Mouse (Mus musculus) adrenal gland, adult (tissue): ENCODE results near the gene Gcdh.
"Not testable (repeated sequence)": the region's sequence is repeated elsewhere in the genome, so short reads cannot be mapped to it uniquely, and the experiment has no call there.

ENCODE experiments used
- DNase-seq, 2 experiments: peaks; one replicate each; pipeline ENCODE4 v3.0.0; 2022 to 2023; ENCODE audit warnings: low spot score in 1 of 2; ENCODE audit not compliant: inconsistent age in 2 of 2

Gene Gcdh

DNA sequence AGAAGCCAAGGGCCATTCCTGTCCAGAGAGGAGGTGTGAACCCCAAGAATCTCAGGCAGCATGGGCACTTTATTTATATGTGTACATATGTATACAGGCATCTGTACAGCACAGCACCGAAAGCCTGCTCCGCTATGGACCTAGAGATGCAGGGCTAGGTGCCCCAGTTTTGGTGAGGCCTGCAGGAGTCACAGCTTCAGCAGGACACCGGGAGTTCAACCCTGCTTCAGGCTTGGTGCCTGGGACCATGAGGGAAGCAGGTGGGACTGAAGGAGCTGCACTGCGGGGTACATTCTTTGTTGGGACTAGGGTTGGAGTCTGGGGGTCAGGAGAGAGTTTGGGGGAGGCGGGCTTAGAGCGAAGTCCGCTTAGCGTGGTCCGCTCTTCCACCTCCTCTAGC lies 18.1 kb upstream of the Gcdh start:
- no peak for DNase-seq

DNA sequence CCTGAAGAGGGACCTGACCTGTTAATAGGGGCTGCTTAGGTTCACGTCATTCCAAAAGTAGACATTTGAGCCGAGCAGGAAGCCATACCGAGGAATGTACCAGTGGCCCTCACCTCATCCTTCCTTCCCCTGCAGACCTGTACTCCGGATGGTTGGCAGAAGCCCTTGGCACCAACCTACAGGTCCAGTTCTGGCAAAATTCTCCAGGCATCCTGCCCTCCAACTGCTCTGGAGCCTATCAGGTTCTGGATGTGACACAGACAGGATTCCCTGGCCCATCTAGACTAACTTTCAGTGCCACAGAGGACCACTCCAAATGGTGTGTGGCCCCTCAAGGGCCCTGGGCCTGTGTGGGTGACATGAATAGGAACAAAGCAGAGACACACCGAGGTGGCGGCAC lies 16.8 kb upstream of the Gcdh start:
- no peak for DNase-seq

GRCm38 (mm10) chr8:84909949-84910348 lies 16.2 kb upstream of the Gcdh start:
- no peak for DNase-seq

DNA sequence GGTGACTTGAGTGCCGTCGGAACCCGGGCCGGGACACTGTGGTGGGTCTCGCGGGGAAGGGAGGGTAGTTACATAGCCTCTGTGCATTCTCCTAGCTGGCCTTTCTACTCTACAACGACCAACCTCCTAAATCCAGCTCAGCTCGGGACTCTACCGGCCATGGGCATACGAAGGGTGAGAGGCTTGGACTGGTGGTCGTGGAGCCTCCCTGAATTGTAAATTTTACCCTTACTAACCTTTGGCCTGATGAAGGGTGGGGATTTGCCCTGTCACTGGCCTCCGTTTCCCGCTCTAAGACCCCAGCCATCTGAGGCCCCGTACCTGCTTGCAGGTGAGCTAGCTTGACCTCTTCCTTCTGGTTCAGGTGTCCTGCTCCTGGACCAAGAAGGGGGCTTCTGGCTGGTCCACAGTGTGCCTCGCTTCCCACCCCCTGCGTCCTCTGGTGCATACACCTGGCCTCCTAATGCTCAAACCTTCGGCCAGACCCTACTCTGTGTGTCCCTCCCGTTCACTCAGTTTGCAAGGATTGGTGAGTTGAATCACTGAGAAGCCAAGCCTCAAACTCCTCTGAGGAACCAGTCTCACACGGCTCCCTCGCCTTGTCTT lies 15.5 kb upstream of the Gcdh start:
- DNase-seq: no peak

DNA sequence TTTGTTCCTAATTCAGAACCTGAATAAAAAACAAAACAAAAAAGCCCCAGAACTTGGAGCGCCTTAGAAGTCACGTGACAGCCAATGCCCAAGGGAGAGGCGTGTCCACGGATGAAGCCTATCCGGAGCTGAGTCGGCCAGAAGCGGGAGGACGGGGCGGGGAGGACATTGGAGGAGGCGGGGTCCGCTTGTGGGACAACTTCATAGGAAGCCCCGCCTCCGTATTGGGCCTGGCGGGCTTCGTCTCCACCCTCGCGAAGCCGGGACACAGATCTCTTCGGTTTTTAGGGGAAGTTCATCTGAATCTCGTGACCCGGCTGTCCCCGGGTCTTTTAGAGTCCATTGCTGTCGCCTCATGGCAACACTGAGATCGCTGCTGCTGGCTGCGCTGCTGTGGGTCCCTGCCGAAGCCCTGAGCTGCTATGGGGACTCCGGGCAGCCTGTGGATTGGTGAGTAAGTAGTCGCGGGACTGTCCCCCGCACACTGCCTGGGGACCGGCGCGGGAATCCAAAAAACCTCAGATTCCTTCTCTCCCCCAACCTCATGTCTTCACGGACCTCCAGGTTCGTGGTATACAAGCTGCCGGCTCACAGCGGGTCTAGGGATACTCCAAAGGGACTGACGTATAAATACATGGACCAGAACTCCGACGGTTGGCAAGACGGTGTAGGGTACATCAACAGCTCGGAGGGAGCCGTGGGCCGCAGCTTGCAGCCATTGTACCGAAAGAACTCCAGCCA lies 14.9 kb upstream of the Gcdh start, which contains the start of gene Dnase2a:
Gene Dnase2a (plus strand): TSS at position 140 of the 741 bp plus-strand sequence.
- peak; percentile 97 to 98 for DNase-seq

- DNase-seq: not testable (repeated sequence)
These were observed 14.3 kb upstream of the Gcdh start for GRCm38 (mm10) chr8:84907979-84908378.

GRCm38 (mm10) chr8:84907493-84907892 lies 13.8 kb upstream of the Gcdh start:
- DNase-seq: peak in 1 of 2 experiments; percentile 29

DNA sequence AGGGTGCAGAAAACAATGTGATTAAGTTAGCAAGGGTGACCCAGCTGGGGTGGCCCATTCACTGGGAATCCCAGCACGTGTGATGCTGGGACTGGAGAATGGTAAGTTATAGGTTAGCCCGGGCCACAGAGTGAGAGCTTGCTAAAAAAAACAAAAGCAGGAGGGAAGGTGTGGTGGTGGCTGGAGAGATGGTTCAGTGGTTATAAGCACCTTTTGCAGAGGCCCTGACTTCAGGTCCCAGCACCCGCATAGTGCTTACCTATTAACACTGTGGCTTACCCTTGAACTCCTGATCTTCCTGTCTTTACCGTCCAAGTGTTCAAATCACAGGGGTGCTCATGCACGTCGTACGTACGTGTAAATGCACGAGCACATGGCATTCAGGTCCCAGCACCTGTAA lies 13.3 kb upstream of the Gcdh start:
- no peak for DNase-seq

DNA sequence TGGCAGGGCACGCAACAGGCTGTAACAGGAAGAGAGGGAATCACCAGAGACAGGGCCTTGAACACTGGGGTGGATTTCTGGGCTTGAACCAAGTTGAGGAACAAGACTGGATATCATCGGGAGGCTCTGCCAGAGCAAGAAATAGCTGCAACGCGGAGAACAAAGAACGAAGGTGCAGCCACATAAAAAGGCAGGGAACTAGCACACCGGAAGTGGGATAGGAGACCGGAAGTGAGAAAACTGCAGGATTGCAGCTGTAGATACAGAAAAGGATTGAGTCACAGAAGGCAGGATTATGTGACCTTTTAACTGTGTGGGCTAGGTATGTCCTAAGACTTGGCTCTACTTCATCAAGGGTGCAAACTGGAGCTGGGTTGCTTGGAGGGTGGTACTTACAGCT lies 10.6 kb upstream of the Gcdh start:
- peak in 1 of 2 experiments; percentile 32 for DNase-seq

- peak; percentile 94 to 97 for DNase-seq
These were observed 9.4 kb upstream of the Gcdh start for GRCm38 (mm10) chr8:84902920-84903661.

- DNase-seq: no peak
These were observed 8.7 kb upstream of the Gcdh start for GRCm38 (mm10) chr8:84902367-84902919.

DNA sequence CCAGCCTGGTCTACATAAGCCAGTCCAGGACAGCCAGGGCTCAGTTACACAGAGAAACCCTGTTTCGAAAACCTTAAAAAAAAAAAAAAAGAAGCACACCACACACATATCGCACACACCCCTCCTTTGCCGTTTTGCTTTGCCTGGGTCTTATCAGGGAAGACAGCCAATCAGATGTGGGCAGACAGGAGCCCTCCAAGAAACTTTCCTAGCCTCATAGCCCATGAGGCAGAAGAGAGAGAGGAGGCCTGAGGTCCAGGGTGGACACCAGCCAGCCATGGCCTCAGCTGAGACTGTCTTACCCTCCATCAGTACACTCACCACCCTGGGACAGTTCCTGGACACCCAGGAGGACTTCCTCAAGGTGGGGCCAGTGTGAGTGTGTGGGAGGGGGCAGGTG lies 8.0 kb upstream of the Gcdh start, which contains the start of gene Klf1:
Gene Klf1 (plus strand): TSS at position 177 of the 400 bp plus-strand sequence.
- no peak for DNase-seq

GRCm38 (mm10) chr8:84901071-84901470 lies 7.3 kb upstream of the Gcdh start:
- DNase-seq: no peak

- DNase-seq: no peak
These were observed 2.2 kb upstream of the Gcdh start for GRCm38 (mm10) chr8:84895963-84896362.

GRCm38 (mm10) chr8:84892993-84893708 lies 570 bp downstream of the Gcdh start:
- no peak for DNase-seq

GRCm38 (mm10) chr8:84889141-84889540 lies 4.6 kb downstream of the Gcdh start:
- no peak for DNase-seq

- DNase-seq: no peak
These were observed 5.4 kb downstream of the Gcdh start for GRCm38 (mm10) chr8:84888280-84888679.

GRCm38 (mm10) chr8:84884728-84885127 lies 9.0 kb downstream of the Gcdh start:
- no peak for DNase-seq

- no peak for DNase-seq
These were observed 14.8 kb downstream of the Gcdh start for GRCm38 (mm10) chr8:84878915-84879314.

- DNase-seq: no peak
These were observed 16.3 kb downstream of the Gcdh start for GRCm38 (mm10) chr8:84877297-84878035.
